Mouse (Mus musculus) monocyte, adult 2 months (primary cell): ENCODE measurements around the gene Maff.
A peak's percentile ranks its signal among the peaks of the same experiment; 100 is the strongest.

Experiments
- DNase-seq, 2 experiments: peaks; one replicate each; pipeline ENCODE4 v3.0.0; 2022; ENCODE audit warnings: low spot score in 2 of 2, low read depth in 1 of 2

The Maff gene

GRCm38 (mm10) chr15:79360371-79360770 is 13.9 kb downstream of the Maff start:
- DNase-seq: no peak

GRCm38 (mm10) chr15:79361023-79361422 is 14.6 kb downstream of the Maff start:
- DNase-seq: no peak

GRCm38 (mm10) chr15:79364120-79364519 is 17.7 kb downstream of the Maff start:
- no peak for DNase-seq

GRCm38 (mm10) chr15:79365068-79365467 is 18.6 kb downstream of the Maff start:
- DNase-seq: no peak

GRCm38 (mm10) chr15:79366402-79366801 is 20.0 kb downstream of the Maff start:
- DNase-seq: no peak

- no peak for DNase-seq
These were observed 21.9 kb downstream of the Maff start for GRCm38 (mm10) chr15:79368313-79368811.

GRCm38 (mm10) chr15:79368861-79369440 is 22.5 kb downstream of the Maff start:
- no peak for DNase-seq

GRCm38 (mm10) chr15:79369452-79370280 is 23.2 kb downstream of the Maff start:
- DNase-seq: no peak

- no peak for DNase-seq
These were observed 23.9 kb downstream of the Maff start for GRCm38 (mm10) chr15:79370281-79370843.

- DNase-seq: no peak
These were observed 28.3 kb downstream of the Maff start for GRCm38 (mm10) chr15:79374760-79375159.

GRCm38 (mm10) chr15:79377681-79378080 is 31.3 kb downstream of the Maff start:
- no peak for DNase-seq

GRCm38 (mm10) chr15:79378608-79379007 is 32.2 kb downstream of the Maff start:
- no peak for DNase-seq

- no peak for DNase-seq
These were observed 33.2 kb downstream of the Maff start for GRCm38 (mm10) chr15:79379658-79380057.

GRCm38 (mm10) chr15:79380468-79381444 is 34.3 kb downstream of the Maff start:
- peak in 1 of 2 experiments; percentile 59 for DNase-seq

- no peak for DNase-seq
These were observed 35.2 kb downstream of the Maff start for GRCm38 (mm10) chr15:79381644-79382043.

- DNase-seq: no peak
These were observed 40.7 kb downstream of the Maff start for GRCm38 (mm10) chr15:79387081-79387480.

GRCm38 (mm10) chr15:79387611-79388010 is 41.2 kb downstream of the Maff start:
- no peak for DNase-seq

- no peak for DNase-seq
These were observed 41.8 kb downstream of the Maff start for GRCm38 (mm10) chr15:79388171-79388570.

- DNase-seq: peak; percentile 61 to 67
These were observed 44.0 kb downstream of the Maff start for GRCm38 (mm10) chr15:79390434-79390833.

- no peak for DNase-seq
These were observed 45.1 kb downstream of the Maff start for GRCm38 (mm10) chr15:79391447-79392093.
